Mouse (Mus musculus): Measurements from ENCODE around the gene Rpl9.

The Rpl9 gene

DNA sequence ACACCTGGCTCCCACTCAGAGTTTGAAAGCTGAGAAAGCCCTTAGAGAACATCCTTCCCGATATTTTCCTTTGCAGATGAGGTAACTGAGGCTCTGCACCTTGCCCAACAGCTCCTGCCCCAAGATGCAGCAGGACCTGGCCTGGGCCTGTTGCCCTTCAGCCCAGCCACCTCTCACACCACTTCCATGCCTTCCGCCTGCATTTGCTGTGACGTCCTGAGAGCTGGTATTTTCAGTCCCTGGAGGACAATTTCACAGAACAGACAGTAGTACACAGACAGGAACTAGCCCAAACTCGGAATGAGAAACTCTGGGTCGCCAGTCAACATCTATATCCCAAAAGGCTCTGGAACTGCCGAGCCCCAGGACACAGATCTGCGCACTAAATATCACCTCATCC lies 16.5 kb downstream of the Rpl9 start:
- DNase-seq (ENCODE audit: low read depth, low spot score) = no peak

GRCm38 (mm10) chr5:65371551-65371950 lies 19.7 kb downstream of the Rpl9 start:
- no peak for DNase-seq (ENCODE audit: low read depth, low spot score)

- DNase-seq (ENCODE audit: low read depth, low spot score) = no peak
Measured at GRCm38 (mm10) chr5:65367837-65368236, 23.4 kb downstream of the Rpl9 start.

DNA sequence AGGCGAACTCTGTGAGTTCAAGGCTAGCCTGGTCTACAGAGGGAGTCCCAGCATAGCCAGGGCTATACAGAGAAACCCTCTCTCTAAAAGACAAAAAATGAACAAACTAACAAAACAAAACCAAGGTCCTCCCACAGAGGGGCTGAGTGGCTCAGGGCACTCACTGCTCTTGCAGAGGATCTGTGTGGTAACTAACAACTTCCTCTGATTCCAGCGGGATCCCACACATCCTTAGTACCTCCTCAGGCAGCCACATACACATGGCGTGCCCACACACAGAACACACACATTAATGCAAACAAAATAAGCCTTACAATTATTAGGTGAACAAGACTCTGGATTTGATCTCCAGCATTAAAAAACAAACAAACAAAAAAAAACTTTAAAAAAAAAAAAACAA lies 33.5 kb downstream of the Rpl9 start:
- DNase-seq (ENCODE audit: low read depth, low spot score) = no peak

DNA sequence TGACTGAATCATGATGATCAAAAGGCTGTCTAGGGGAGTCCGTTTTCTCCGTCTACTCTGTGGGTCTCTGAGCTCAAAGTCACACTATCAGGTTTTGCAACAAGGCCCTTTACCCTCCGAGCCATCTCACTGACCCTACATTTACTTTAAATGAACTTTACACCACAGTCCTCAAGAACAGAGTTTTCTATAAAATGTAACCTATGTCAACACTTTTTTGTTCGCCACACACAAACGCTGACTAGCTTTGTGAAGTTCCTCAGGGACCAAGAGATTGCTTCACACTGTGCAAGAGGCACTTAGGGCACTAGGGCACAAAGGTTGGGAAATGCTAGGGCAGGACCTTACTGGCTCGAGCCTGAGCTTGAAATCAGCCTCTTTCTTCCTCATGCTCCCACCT lies 34.4 kb downstream of the Rpl9 start:
- DNase-seq (ENCODE audit: low read depth, low spot score) = no peak

- no peak for DNase-seq (ENCODE audit: low read depth, low spot score)
Measured at GRCm38 (mm10) chr5:65354985-65355384, 36.3 kb downstream of the Rpl9 start.

GRCm38 (mm10) chr5:65354097-65354496 lies 37.1 kb downstream of the Rpl9 start:
- no peak for DNase-seq (ENCODE audit: low read depth, low spot score)

GRCm38 (mm10) chr5:65350508-65350907 lies 40.7 kb downstream of the Rpl9 start:
- DNase-seq (ENCODE audit: low read depth, low spot score) = no peak

DNA sequence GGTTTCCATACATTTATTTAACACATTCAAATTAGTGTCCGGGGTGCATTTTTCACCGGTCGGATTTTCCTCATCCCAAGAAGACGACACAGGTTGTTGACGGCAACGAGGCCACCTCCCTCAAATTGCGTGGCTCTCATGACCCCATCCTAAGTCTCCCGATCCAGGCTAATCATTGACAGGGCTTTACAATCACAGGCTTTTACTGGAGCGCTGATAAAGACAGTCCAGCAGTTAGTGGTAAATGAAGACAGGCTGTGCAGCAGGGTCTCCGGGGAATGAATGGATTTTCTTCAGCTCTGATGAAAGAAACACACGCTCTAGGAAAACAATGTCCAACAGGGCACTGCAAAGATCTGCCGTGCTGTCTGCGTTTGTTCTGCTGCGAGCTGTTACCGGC lies 43.1 kb downstream of the Rpl9 start, which contains the start of gene Klb:
Gene Klb, plus strand, starts transcription at position 147 of the 400 bp plus-strand sequence.
- no peak for DNase-seq (ENCODE audit: low read depth, low spot score)

- DNase-seq (ENCODE audit: low read depth, low spot score) = no peak
Measured at GRCm38 (mm10) chr5:65340167-65340566, 51.1 kb downstream of the Rpl9 start.

- no peak for DNase-seq (ENCODE audit: low read depth, low spot score)
Measured at GRCm38 (mm10) chr5:65338394-65338793, 52.9 kb downstream of the Rpl9 start.

All from c-Kit-negative CD71-positive TER-119-positive erythroid progenitor cells, embryonic 14.5 days (primary cell).